Mouse (Mus musculus) subcutaneous adipose tissue, adult 2 months (tissue): ENCODE data around the gene Olfr1095. TPM values are rescaled to one million over a fixed set of nuclear protein-coding genes. Genes with fewer than 3 reads are reported as not detected.

ENCODE experiments used
- polyA plus RNA-seq: library from polyadenylated mRNA; depleted of rRNA; stranded (reverse); fragments of >200 nt; gene quantifications from 2 replicates; pipeline ENCODE4 v1.2.3, GENCODE M21; 2012; ENCODE audit warnings: low replicate concordance; rRNA removed

Gene Olfr1095
- polyA plus RNA-seq, result not detected in 2 replicates

DNA sequence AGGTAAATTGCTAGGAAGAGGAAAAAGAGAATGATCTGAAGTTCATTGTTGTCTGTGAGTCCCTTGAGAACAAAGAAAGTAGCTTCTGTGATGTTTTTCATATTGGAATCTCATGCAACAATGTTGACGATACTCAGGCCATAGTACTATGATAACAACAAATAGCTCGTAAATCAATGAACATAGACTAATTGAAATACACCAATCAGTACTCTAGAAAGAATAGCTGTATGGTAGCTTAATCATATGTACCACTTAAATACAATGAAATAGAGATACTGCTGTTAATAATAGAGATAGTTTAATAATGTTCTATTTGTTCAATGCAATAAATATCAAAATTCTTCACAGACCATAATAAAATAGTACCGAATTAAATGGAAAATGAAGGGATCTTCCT lies at the start of gene Olfr1095:
Olfr1095 (minus strand) TSS at position 101 of the 400 bp plus-strand sequence.

DNA sequence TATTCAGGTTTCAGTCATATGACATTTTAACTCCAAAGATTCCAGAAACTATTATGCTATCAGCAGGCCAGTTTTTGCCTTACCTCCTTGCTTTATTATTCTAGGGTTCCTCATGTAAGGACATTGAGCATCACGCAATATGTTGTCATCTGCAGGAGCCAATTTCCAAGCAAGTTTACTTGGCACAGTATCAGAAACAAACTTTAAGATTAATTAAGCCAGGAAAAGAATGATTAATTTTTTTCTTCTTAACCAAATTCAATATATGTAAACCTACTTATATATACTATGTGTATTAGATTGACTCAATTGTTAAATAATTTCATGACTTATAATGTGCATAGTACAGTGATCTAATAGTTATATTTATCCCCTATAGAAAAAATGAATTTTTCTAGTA lies 40.6 kb upstream of the Olfr1095 start, which contains the start of gene Olfr1097:
Olfr1097 (minus strand) TSS at position 101 of the 400 bp plus-strand sequence.

DNA sequence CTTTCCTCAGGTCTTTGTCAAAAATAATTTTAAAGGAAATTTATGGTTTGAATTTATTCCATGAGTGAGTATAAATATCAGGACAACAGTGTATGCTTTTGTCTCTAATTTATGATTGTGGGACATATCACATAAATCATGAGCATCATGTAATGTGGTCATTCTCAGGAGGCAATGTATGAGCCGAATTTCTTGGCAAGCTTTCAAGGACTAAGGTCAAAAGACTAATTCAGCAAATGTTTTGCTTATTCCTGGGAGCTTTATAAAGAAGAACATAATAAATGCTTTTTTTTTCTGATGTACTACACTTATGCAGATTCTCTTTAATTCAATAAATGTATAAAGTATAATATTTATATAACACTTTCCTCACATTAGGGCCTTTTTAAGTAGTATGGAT lies 23.2 kb upstream of the Olfr1095 start, which contains the start of gene Gm13723:
Gm13723 (minus strand) TSS at position 101 of the 400 bp plus-strand sequence.

DNA sequence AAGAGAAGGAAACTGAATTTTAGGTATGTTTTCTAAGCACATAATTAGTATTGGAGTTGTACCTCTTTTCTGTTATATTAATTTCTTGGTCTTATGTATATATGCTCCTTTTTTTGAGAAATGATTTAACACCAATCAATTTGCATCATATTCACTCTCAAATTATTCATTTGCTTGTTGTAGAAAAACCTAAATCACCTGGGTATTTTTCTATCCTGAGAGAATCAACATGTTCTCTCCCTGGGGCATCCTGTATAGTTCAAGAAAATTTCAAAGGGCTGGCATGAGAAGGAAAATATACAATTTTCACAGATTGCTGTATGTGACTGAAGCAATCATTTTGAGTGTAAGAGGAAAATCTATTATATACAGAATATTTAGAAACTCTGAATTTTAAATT lies 27.1 kb downstream of the Olfr1095 start, which contains the start of gene Olfr1094:
Olfr1094 (plus strand) TSS at position 301 of the 400 bp plus-strand sequence.

DNA sequence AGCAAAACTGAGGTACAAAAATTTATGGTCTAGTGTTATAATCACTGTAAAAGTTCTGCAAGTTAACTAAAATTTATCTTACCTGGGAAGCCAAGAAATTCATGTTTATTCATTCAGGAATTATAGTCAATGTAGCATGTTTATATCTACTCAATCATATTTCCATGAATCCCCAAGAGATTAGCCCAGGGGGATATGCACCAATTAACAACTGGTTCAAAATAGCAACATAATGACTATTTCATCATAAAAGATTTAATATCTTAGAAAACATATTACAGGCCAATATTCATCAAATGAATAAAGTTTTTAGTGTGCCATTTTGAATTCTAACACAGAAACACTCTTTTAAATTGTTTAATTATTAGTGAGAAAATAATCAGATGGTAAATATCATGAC lies 41.6 kb downstream of the Olfr1095 start, which contains the start of gene Olfr141:
Olfr141 (minus strand) TSS at position 101 of the 400 bp plus-strand sequence.

Other genes starting within 250 kb of the Olfr1095 start
- not detected in 2 replicates for gene Olfr1084, start 212.0 kb downstream of the Olfr1095 start, polyA plus RNA-seq
- not detected in 2 replicates for gene Olfr1085, start 189.7 kb downstream of the Olfr1095 start, polyA plus RNA-seq
- not detected in 2 replicates for gene Olfr1086, start 171.6 kb downstream of the Olfr1095 start, polyA plus RNA-seq
- not detected in 2 replicates for gene Olfr1087, start 153.3 kb downstream of the Olfr1095 start, polyA plus RNA-seq
- gene Olfr1089, start 118.0 kb downstream of the Olfr1095 start, polyA plus RNA-seq, result not detected in 2 replicates
- gene Olfr1090, start 92.7 kb downstream of the Olfr1095 start, polyA plus RNA-seq, result not detected in 2 replicates
- not detected in 2 replicates for gene Olfr1093, start 69.2 kb downstream of the Olfr1095 start, polyA plus RNA-seq
- not detected in 2 replicates for gene Olfr141, start 41.7 kb downstream of the Olfr1095 start, polyA plus RNA-seq
- not detected in 2 replicates for gene Olfr1094, start 27.0 kb downstream of the Olfr1095 start, polyA plus RNA-seq
- not detected in 2 replicates for gene Gm13723, start 23.1 kb upstream of the Olfr1095 start, polyA plus RNA-seq
- gene Olfr1097, start 40.5 kb upstream of the Olfr1095 start, polyA plus RNA-seq, result not detected in 2 replicates
- gene Olfr1098, start 72.8 kb upstream of the Olfr1095 start, polyA plus RNA-seq, result not detected in 2 replicates
- not detected in 2 replicates for gene Olfr1099, start 109.0 kb upstream of the Olfr1095 start, polyA plus RNA-seq
- not detected in 2 replicates for gene Olfr1100, start 128.3 kb upstream of the Olfr1095 start, polyA plus RNA-seq
- not detected in 2 replicates for gene Olfr1101, start 139.5 kb upstream of the Olfr1095 start, polyA plus RNA-seq
- gene Olfr1102, start 146.7 kb upstream of the Olfr1095 start, polyA plus RNA-seq, result not detected in 2 replicates
- gene Olfr1104, start 175.4 kb upstream of the Olfr1095 start, polyA plus RNA-seq, result not detected in 2 replicates
- not detected in 2 replicates for gene Olfr1105, start 184.8 kb upstream of the Olfr1095 start, polyA plus RNA-seq
- gene Olfr1106, start 200.6 kb upstream of the Olfr1095 start, polyA plus RNA-seq, result not detected in 2 replicates
- gene Olfr1107, start 224.1 kb upstream of the Olfr1095 start, polyA plus RNA-seq, result not detected in 2 replicates
- gene Olfr1109, start 244.3 kb upstream of the Olfr1095 start, polyA plus RNA-seq, result not detected in 2 replicates